Mouse (Mus musculus) midbrain, embryonic 11.5 days (tissue): ENCODE data around the gene Crat. TPM values are rescaled to one million over a fixed set of nuclear protein-coding genes. Genes with fewer than 3 reads are reported as not detected.

Source experiments
- ATAC-seq: fragments of 200-750 bp; cut with Nextera tagmentation; 2 replicates; pipeline ENCODE4 v1.8.0; 2017; ENCODE audit warnings: moderate TSS enrichment, moderate library complexity; ENCODE audit not compliant: low FRiP score
- DNase-seq: peaks from one replicate; pipeline ENCODE4 v3.0.0; 2015; ENCODE audit warnings: low spot score; ENCODE audit errors: missing footprints
- H3K27ac ChIP-seq: fragments of 300-500 bp; sonication (generic); 2 replicates; pipeline ENCODE4 v1.5.1; 2014; ENCODE audit warnings: low read depth, low read length
- H3K27me3 ChIP-seq: fragments of 300-500 bp; sonication (generic); 2 replicates; pipeline ENCODE4 v1.6.1; 2014; ENCODE audit warnings: mild to moderate bottlenecking, low read length, moderate library complexity, mixed read lengths; ENCODE audit not compliant: control insufficient read depth, insufficient read depth
- H3K36me3 ChIP-seq: fragments of 300-500 bp; sonication (generic); 2 replicates; pipeline ENCODE4 v1.6.1; 2014; ENCODE audit warnings: mild to moderate bottlenecking, low read length, moderate library complexity, mixed read lengths; ENCODE audit not compliant: control insufficient read depth, insufficient read depth
- H3K4me1 ChIP-seq: fragments of 300-500 bp; sonication (generic); 2 replicates; pipeline ENCODE4 v1.6.1; 2014; ENCODE audit warnings: low read length; ENCODE audit not compliant: control insufficient read depth, insufficient read depth
- H3K4me2 ChIP-seq: fragments of 300-500 bp; sonication (generic); 2 replicates; pipeline ENCODE4 v1.6.1; 2014; ENCODE audit warnings: mild to moderate bottlenecking, moderate library complexity
- H3K4me3 ChIP-seq: fragments of 300-500 bp; sonication (generic); 2 replicates; pipeline ENCODE4 v1.5.1; 2014; ENCODE audit warnings: low read depth, low read length
- H3K9ac ChIP-seq: fragments of 300-500 bp; sonication (generic); 2 replicates; pipeline ENCODE4 v1.6.1; 2014; ENCODE audit warnings: low read length
- H3K9me3 ChIP-seq: fragments of 300-500 bp; sonication (generic); 2 replicates; pipeline ENCODE4 v1.6.1; 2016; ENCODE audit warnings: low read length; ENCODE audit not compliant: control insufficient read depth
- WGBS: fragments of 180-500 bp; shearing (Covaris S2); extraction: QIAGEN DNeasy Blood & Tissue Kit; methylation state at CpG from one replicate; pipeline ENCODE4 v1.1.7; 2014; 5-methylcytosine and 5-hydroxymethylcytosine counted together
- polyA plus RNA-seq: library from polyadenylated mRNA; unstranded; fragments of >200 nt; fragmentation: Nextera tagmentation; extraction: Ambion mirVana; gene quantifications from 2 replicates; pipeline ENCODE4 v1.2.1, GENCODE M21; 2014

Crat gene
- polyA plus RNA-seq, result 23.7 and 24.2 TPM in 2 replicates

DNA sequence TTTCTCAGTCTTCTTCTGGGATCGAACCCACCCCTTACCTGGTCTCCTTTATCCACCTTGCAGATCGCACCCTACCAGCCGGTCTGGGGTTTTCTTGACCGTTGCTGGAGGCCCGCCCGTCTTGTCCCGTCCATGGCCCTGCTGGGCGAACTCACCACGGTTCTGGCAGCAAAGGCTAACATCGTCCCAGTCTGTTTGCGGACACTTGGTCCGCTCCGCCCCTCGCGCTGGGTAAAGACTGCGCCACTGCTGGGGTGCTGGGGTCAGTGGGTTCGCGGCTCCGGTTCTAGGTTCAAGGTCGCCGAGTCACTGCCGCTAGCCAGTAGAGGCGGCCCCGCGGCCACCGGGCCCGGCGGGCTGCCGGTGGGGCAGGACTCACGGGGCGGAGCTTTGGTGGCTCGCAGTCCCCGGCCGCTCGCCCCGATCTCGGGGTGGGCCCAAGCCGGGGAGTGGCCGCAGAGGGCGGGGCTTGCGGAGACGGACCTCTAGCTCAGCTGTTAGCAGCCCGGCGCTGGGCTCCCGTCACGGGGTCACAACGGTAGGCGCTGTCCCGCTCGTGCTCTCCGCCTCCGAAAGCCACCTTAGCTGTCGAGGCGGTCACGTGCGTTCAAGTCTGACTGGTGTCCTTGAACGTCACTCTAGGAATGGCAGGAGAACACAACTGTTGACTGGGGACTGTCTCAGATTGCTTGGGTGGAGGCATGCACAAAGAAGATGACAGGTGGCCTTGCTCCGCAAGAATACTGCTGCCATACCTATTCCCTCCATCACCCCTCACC, at the start of gene Crat:
Crat (minus strand) TSS at position 657 of the 779 bp plus-strand sequence.
- Histone ChIP-seq H3K27ac (peak within 1 kb of the TSS; percentile 94), H3K27me3 (no peaks in the 10 kb centered on the region), H3K9ac (peak within 1 kb of the TSS; percentile 95), H3K9me3 (no peaks in the 10 kb centered on the region), H3K4me1 (peaks cover 24% of the 10 kb centered on the region; the same call in 1 of the 2 replicates), H3K4me2 (peak within 1 kb of the TSS; percentile 72), H3K4me3 (peak within 1 kb of the TSS; percentile 71), H3K36me3 (no peaks in the 10 kb centered on the region)
- ATAC-seq (peak; percentile 93), DNase-seq (peak; percentile 97)
- WGBS, result 1% methylated on average over 58 of the region's 58 CpGs

GRCm38 (mm10) chr2:30464411-30464810, 48.8 kb upstream of the Crat start:
- WGBS, result 75% methylated on average over 5 of the region's 5 CpGs
- Histone ChIP-seq H3K9ac (no peak overlapping the region), H3K4me2 (peak overlapping the region; percentile 31)

DNA sequence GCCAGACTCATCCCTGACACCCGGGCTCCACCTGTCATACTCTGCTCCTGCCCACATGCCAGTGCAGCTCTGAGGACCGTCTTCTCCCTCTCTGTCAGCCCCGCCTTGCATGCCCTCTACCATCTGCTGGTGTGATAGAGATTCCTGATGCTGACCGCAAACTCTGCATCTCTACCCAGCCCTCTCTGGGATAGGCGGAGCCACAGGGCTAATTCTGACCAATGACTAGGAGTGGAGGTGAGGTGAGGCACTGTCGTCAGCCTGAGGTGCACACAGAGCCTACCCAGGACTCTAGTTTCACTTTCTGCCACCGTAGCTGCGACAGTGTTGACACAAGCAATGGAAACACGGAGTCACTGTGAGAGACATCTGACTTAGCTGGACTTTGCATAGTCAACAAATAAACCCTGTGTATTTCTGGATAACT, 48.3 kb upstream of the Crat start:
- 6% methylated on average over 9 of the region's 9 CpGs for WGBS
- H3K4me1 ChIP-seq, result peaks cover 8% of the 10 kb centered on the region
- no peak overlapping the region; the same call in 1 of the 2 replicates for H3K27ac ChIP-seq
- H3K27me3 ChIP-seq, result peaks cover 5% of the 10 kb centered on the region; the same call in 1 of the 2 replicates
- H3K4me2 ChIP-seq, result peak overlapping the region; percentile 31
- H3K4me3 ChIP-seq, result no peak overlapping the region
- DNase-seq, result no peak
- peak overlapping the region; percentile 31 for H3K9ac ChIP-seq
- ATAC-seq, result peak; percentile 66; the same call in 1 of the 2 replicates
- no peaks in the 10 kb centered on the region for H3K36me3 ChIP-seq
- no peaks in the 10 kb centered on the region for H3K9me3 ChIP-seq

More at GRCm38 (mm10) chr2:30464411-30464810, 48.8 kb upstream of the Crat start:
- H3K4me1 ChIP-seq, result peaks cover 12% of the 10 kb centered on the region
- H3K27me3 ChIP-seq, result peaks cover 7% of the 10 kb centered on the region; the same call in 1 of the 2 replicates
- H3K4me3 ChIP-seq, result no peak overlapping the region
- no peaks in the 10 kb centered on the region for H3K36me3 ChIP-seq
- no peak for DNase-seq
- H3K9me3 ChIP-seq, result no peaks in the 10 kb centered on the region
- no peak for ATAC-seq
- no peak overlapping the region for H3K27ac ChIP-seq

DNA sequence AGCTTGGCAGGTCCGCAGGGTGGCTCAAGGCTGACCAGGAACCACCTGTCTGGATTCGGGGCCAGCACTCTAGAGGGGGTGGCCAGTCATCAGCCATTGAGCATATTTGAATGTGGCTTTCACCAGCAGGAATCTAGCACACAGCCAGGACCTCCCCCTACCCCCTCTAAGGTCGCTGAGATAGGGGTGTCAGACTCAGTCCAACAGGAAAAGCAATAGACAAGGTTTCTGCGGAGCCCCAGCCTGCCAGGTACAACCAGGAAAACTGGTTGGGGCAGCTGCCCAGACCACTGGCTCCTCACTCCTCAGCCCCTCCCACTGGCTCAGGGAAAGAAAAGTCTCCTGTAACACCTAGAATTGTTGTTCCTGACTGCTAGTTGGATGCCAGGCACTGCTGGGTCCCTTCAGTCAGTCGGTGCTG, 47.7 kb upstream of the Crat start:
- no peak for DNase-seq

DNA sequence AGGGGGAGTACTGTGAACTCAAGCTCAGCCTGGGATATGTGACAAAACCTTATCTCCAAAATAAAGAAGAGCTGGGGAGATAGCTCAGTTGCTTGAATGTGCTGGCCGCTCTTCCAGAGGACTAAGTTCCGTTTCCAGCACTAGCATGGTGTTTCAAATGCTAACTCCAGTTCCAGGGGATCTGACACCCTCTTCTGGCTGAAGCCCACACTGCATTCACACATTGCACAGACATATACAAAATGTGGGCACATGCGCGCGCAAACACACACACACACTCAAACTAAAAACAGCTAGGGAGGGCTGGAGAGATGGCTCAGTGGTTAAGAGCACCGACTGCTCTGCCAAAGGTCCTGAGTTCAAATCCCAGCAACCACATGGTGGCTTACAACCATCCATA, 43.6 kb upstream of the Crat start:
- no peak for ATAC-seq
- H3K9me3 ChIP-seq, result no peaks in the 10 kb centered on the region
- H3K36me3 ChIP-seq, result no peaks in the 10 kb centered on the region
- no peak overlapping the region for H3K4me3 ChIP-seq
- no peak overlapping the region for H3K9ac ChIP-seq
- DNase-seq, result no peak
- H3K4me1 ChIP-seq, result peaks cover 8% of the 10 kb centered on the region
- H3K27me3 ChIP-seq, result no peaks in the 10 kb centered on the region
- 92% methylated on average over 6 of the region's 6 CpGs for WGBS
- no peak overlapping the region for H3K4me2 ChIP-seq
- H3K27ac ChIP-seq, result no peak overlapping the region

More for the DNA sequence above, 47.7 kb upstream of the Crat start:
- Histone ChIP-seq H3K9ac (peak overlapping the region; percentile 31; the same call in 1 of the 2 replicates), H3K27ac (no peak overlapping the region), H3K9me3 (no peaks in the 10 kb centered on the region), H3K4me1 (peaks cover 8% of the 10 kb centered on the region), H3K36me3 (no peaks in the 10 kb centered on the region), H3K4me3 (no peak overlapping the region), H3K4me2 (peak overlapping the region; percentile 31; the same call in 1 of the 2 replicates), H3K27me3 (peaks cover 2% of the 10 kb centered on the region; the same call in 1 of the 2 replicates)
- ATAC-seq, result no peak
- 26% methylated on average over 5 of the region's 5 CpGs for WGBS

GRCm38 (mm10) chr2:30458349-30458748, 42.7 kb upstream of the Crat start:
- no peak overlapping the region for H3K4me2 ChIP-seq
- 92% methylated on average over 6 of the region's 6 CpGs for WGBS
- no peak for DNase-seq

GRCm38 (mm10) chr2:30456104-30456980, 40.7 kb upstream of the Crat start:
- H3K9ac ChIP-seq, result no peak overlapping the region
- H3K36me3 ChIP-seq, result no peaks in the 10 kb centered on the region
- 78% methylated on average over 13 of the region's 13 CpGs for WGBS
- H3K4me3 ChIP-seq, result no peak overlapping the region
- no peaks in the 10 kb centered on the region for H3K27me3 ChIP-seq
- no peaks in the 10 kb centered on the region for H3K4me1 ChIP-seq
- H3K9me3 ChIP-seq, result no peaks in the 10 kb centered on the region
- H3K27ac ChIP-seq, result no peak overlapping the region
- ATAC-seq (no peak), DNase-seq (no peak)
- H3K4me2 ChIP-seq, result no peak overlapping the region

More at GRCm38 (mm10) chr2:30458349-30458748, 42.7 kb upstream of the Crat start:
- ATAC-seq, result no peak
- Histone ChIP-seq H3K27ac (no peak overlapping the region), H3K4me3 (no peak overlapping the region), H3K36me3 (no peaks in the 10 kb centered on the region), H3K9ac (no peak overlapping the region), H3K27me3 (no peaks in the 10 kb centered on the region), H3K4me1 (peaks cover under 1% of the 10 kb centered on the region), H3K9me3 (no peaks in the 10 kb centered on the region)

DNA sequence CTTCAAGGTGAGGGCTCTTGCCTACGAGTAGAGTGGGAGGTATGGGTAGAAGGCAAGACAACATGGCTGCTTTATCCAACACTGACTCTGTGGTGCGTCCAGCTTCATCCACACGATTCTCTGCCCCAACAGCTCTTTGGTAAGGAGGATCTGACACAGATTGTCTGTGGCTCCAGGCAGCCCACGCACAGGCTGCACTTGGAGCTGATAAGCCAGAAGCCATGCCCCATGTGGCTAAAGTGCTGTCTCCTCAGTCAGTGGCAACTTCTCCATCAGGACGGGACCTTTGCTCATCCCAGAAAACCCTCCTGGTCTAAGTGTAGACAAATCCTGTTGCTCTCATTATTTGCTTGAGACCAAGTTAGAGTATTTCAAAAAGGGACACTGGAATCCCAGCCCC, 39.0 kb upstream of the Crat start:
- H3K27me3 ChIP-seq, result no peaks in the 10 kb centered on the region
- no peaks in the 10 kb centered on the region; the same call in 1 of the 2 replicates for H3K9me3 ChIP-seq
- H3K4me2 ChIP-seq, result no peak overlapping the region
- H3K4me3 ChIP-seq, result no peak overlapping the region
- no peak for ATAC-seq
- peaks cover 5% of the 10 kb centered on the region for H3K36me3 ChIP-seq
- DNase-seq, result no peak
- no peak overlapping the region for H3K27ac ChIP-seq
- no peak overlapping the region for H3K9ac ChIP-seq
- H3K4me1 ChIP-seq, result no peaks in the 10 kb centered on the region
- 86% methylated on average over 5 of the region's 5 CpGs for WGBS
